Mouse (Mus musculus): ENCODE measurements around the gene Ubap2. TPM values are rescaled to one million over a fixed set of nuclear protein-coding genes. Genes with fewer than 3 reads are reported as not detected.

The Ubap2 gene
- polyA plus RNA-seq, 1 experiment from 2014 or later: 17.9 TPM

- Histone ChIP-seq H3K36me3 (ENCODE audit: control insufficient read depth, insufficient read depth, low read length) (no peaks in the 10 kb centered on the region), H3K4me1 (replicated peaks; ENCODE audit: control insufficient read depth, insufficient read depth) (0 out of 2 replicates have a peak, but pooled peaks cover 2% of the 10 kb centered on the region), H3K9me3 (ENCODE audit: control insufficient read depth, low read length) (no peaks in the 10 kb centered on the region), H3K9ac (ENCODE audit: low read length) (no peak overlapping the region), H3K4me2 (replicated peaks; ENCODE audit: low read depth) (no peak overlapping the region), H3K4me3 (ENCODE audit: low read depth, low read length) (no peak overlapping the region), H3K27ac (replicated peaks) (no peak overlapping the region), H3K27me3 (ENCODE audit: control insufficient read depth, insufficient read depth, low read length) (no peaks in the 10 kb centered on the region)
- WGBS: 54% methylated on average over 3 of the region's 3 CpGs
- ATAC-seq (ENCODE audit: low FRiP score, low TSS enrichment): 0 out of 2 replicates have a peak, but pooled peaks have one; percentile 59
- no peak for DNase-seq (ENCODE audit: low spot score)
- TF ChIP-seq EP300 (optimal IDR thresholded peaks at IDR 0.05): no peak
- no peak for TF ChIP-seq CTCF (IDR thresholded peaks at IDR 0.05; ENCODE audit: low read depth)
These were observed 121.8 kb downstream of the Ubap2 start for GRCm38 (mm10) chr4:41153146-41153545.

- Histone ChIP-seq H3K4me1 (replicated peaks; ENCODE audit: control insufficient read depth, insufficient read depth) (no peaks in the 10 kb centered on the region), H3K36me3 (ENCODE audit: control insufficient read depth, insufficient read depth, low read length) (no peaks in the 10 kb centered on the region), H3K27me3 (ENCODE audit: control insufficient read depth, insufficient read depth, low read length) (no peaks in the 10 kb centered on the region), H3K27ac (replicated peaks) (no peak overlapping the region), H3K4me2 (replicated peaks; ENCODE audit: low read depth) (no peak overlapping the region), H3K9me3 (ENCODE audit: control insufficient read depth, low read length) (no peaks in the 10 kb centered on the region), H3K9ac (ENCODE audit: low read length) (no peak overlapping the region), H3K4me3 (ENCODE audit: low read depth, low read length) (no peak overlapping the region)
- DNase-seq (ENCODE audit: low spot score): no peak
- no peak for TF ChIP-seq EP300 (optimal IDR thresholded peaks at IDR 0.05)
- TF ChIP-seq CTCF (IDR thresholded peaks at IDR 0.05; ENCODE audit: low read depth): no peak
- 93% methylated on average over 7 of the region's 7 CpGs for WGBS
- no peak for ATAC-seq (ENCODE audit: low FRiP score, low TSS enrichment)
These were observed 123.8 kb downstream of the Ubap2 start for GRCm38 (mm10) chr4:41151186-41151585.

GRCm38 (mm10) chr4:41149891-41150290 is 125.1 kb downstream of the Ubap2 start:
- WGBS: 75% methylated on average over 3 of the region's 3 CpGs

More at GRCm38 (mm10) chr4:41149891-41150290, 125.1 kb downstream of the Ubap2 start:
- Histone ChIP-seq H3K4me2 (replicated peaks; ENCODE audit: low read depth) (no peak overlapping the region), H3K9me3 (ENCODE audit: control insufficient read depth, low read length) (no peaks in the 10 kb centered on the region), H3K4me1 (replicated peaks; ENCODE audit: control insufficient read depth, insufficient read depth) (no peaks in the 10 kb centered on the region), H3K36me3 (ENCODE audit: control insufficient read depth, insufficient read depth, low read length) (no peaks in the 10 kb centered on the region), H3K27me3 (ENCODE audit: control insufficient read depth, insufficient read depth, low read length) (no peaks in the 10 kb centered on the region), H3K4me3 (ENCODE audit: low read depth, low read length) (no peak overlapping the region), H3K9ac (ENCODE audit: low read length) (no peak overlapping the region), H3K27ac (replicated peaks) (no peak overlapping the region)
- ATAC-seq (ENCODE audit: low FRiP score, low TSS enrichment) (no peak), DNase-seq (ENCODE audit: low spot score) (no peak)
- no peak for TF ChIP-seq EP300 (optimal IDR thresholded peaks at IDR 0.05)
- TF ChIP-seq CTCF (IDR thresholded peaks at IDR 0.05; ENCODE audit: low read depth): no peak

Other genes with a start within 250 kb of the Ubap2 start
- gene Aqp7, start 227.0 kb downstream of the Ubap2 start, polyA plus RNA-seq (2015; fragmentation: Nextera tagmentation; extraction: Ambion mirVana): 0.39 and 0.47 TPM in 2 replicates
- 202 and 227 TPM in 2 replicates for gene Aqp3, start 177.0 kb downstream of the Ubap2 start, polyA plus RNA-seq (2015; fragmentation: Nextera tagmentation; extraction: Ambion mirVana)
- gene Nol6, start 150.7 kb downstream of the Ubap2 start, polyA plus RNA-seq (2015; fragmentation: Nextera tagmentation; extraction: Ambion mirVana): 9.5 and 10.9 TPM in 2 replicates
- gene Ube2r2, start 139.4 kb downstream of the Ubap2 start, polyA plus RNA-seq (2015; fragmentation: Nextera tagmentation; extraction: Ambion mirVana): 76.3 and 89.0 TPM in 2 replicates
- 32.3 and 32.4 TPM in 2 replicates for gene Dcaf12, start 39.7 kb upstream of the Ubap2 start, polyA plus RNA-seq (2015; fragmentation: Nextera tagmentation; extraction: Ambion mirVana)
- gene Ubap1, start 73.9 kb upstream of the Ubap2 start, polyA plus RNA-seq (2015; fragmentation: Nextera tagmentation; extraction: Ambion mirVana): 42.0 and 47.7 TPM in 2 replicates
- gene Kif24, start 189.7 kb upstream of the Ubap2 start, polyA plus RNA-seq (2015; fragmentation: Nextera tagmentation; extraction: Ambion mirVana): 1.4 and 1.5 TPM in 2 replicates
- 38.6 and 38.8 TPM in 2 replicates for gene Nudt2, start 190.0 kb upstream of the Ubap2 start, polyA plus RNA-seq (2015; fragmentation: Nextera tagmentation; extraction: Ambion mirVana)
- gene AI464131, start 227.9 kb upstream of the Ubap2 start, polyA plus RNA-seq (2015; fragmentation: Nextera tagmentation; extraction: Ambion mirVana): 3.9 and 4.5 TPM in 2 replicates
- gene 1110017D15Rik, start 242.2 kb upstream of the Ubap2 start, polyA plus RNA-seq (2015; fragmentation: Nextera tagmentation; extraction: Ambion mirVana): 0.51 and 0.53 TPM in 2 replicates